Mouse (Mus musculus) limb, embryonic 11.5 days (tissue): ENCODE data around the gene Rnf145. TPM values are rescaled to one million over a fixed set of nuclear protein-coding genes. Genes with fewer than 3 reads are reported as not detected.

ENCODE experiments used
- ATAC-seq: fragments of 200-750 bp; cut with Nextera tagmentation; 2 replicates; pipeline ENCODE4 v1.8.0; 2017; ENCODE audit warnings: low read depth; ENCODE audit not compliant: insufficient number of reproducible peaks, low FRiP score, low TSS enrichment
- DNase-seq: peaks from one replicate; pipeline ENCODE4 v3.0.0-alpha.2; 2015; ENCODE audit warnings: low spot score
- H3K27ac ChIP-seq: fragments of 300-500 bp; sonication (generic); replicated peaks from 2 replicates; pipeline ENCODE4 v1.5.1; 2014; ENCODE audit warnings: low read depth, mild to moderate bottlenecking, low read length
- H3K27me3 ChIP-seq: fragments of 300-500 bp; sonication (generic); 2 replicates; pipeline ENCODE4 v1.6.1; 2014; ENCODE audit warnings: mild to moderate bottlenecking, low read length, mixed read lengths; ENCODE audit not compliant: control insufficient read depth, insufficient read depth
- H3K36me3 ChIP-seq: fragments of 300-500 bp; sonication (generic); 2 replicates; pipeline ENCODE4 v1.6.1; 2014; ENCODE audit warnings: mild to moderate bottlenecking, low read length, moderate library complexity, mixed read lengths; ENCODE audit not compliant: control insufficient read depth, insufficient read depth
- H3K4me1 ChIP-seq: fragments of 300-500 bp; sonication (generic); 2 replicates; pipeline ENCODE4 v1.6.1; 2014; ENCODE audit warnings: low read length, mixed read lengths; ENCODE audit not compliant: control insufficient read depth, insufficient read depth
- H3K4me2 ChIP-seq: fragments of 300-500 bp; sonication (generic); 2 replicates; pipeline ENCODE4 v1.6.1; 2014; ENCODE audit warnings: low read depth, mild to moderate bottlenecking, moderate library complexity; ENCODE audit not compliant: severe bottlenecking
- H3K4me3 ChIP-seq: fragments of 300-500 bp; sonication (generic); 2 replicates; pipeline ENCODE4 v1.5.1; 2014; ENCODE audit warnings: low read depth, low read length
- H3K9ac ChIP-seq: fragments of 300-500 bp; sonication (generic); 2 replicates; pipeline ENCODE4 v1.6.1; 2014; ENCODE audit warnings: mild to moderate bottlenecking, low read length
- H3K9me3 ChIP-seq: fragments of 300-500 bp; sonication (generic); 2 replicates; pipeline ENCODE4 v1.6.1; 2016; ENCODE audit warnings: low read length; ENCODE audit not compliant: control insufficient read depth
- WGBS: fragments of 180-500 bp; shearing (Covaris S2); extraction: QIAGEN DNeasy Blood & Tissue Kit; methylation state at CpG from one replicate; pipeline ENCODE4 v1.1.7; 2014; 5-methylcytosine and 5-hydroxymethylcytosine counted together
- polyA plus RNA-seq: library from polyadenylated mRNA; unstranded; fragments of >200 nt; fragmentation: Nextera tagmentation; extraction: Ambion mirVana; gene quantifications from 2 replicates; pipeline ENCODE4 v1.2.1, GENCODE M21; 2014

Gene Rnf145
- polyA plus RNA-seq, 1 experiment from 2014 or later: 96.1 TPM

GRCm38 (mm10) chr11:44543593-44543992 lies 24.8 kb downstream of the Rnf145 start:
- 77% methylated on average over 5 of the region's 5 CpGs for WGBS
- no peaks in the 10 kb centered on the region for H3K27me3 ChIP-seq
- peaks cover 12% of the 10 kb centered on the region for H3K36me3 ChIP-seq
- peaks cover 10% of the 10 kb centered on the region for H3K4me1 ChIP-seq
- DNase-seq: no peak
- no peak overlapping the region for H3K27ac ChIP-seq
- H3K4me3 ChIP-seq: no peak overlapping the region
- ATAC-seq: no peak
- no peaks in the 10 kb centered on the region for H3K9me3 ChIP-seq
- no peak overlapping the region for H3K4me2 ChIP-seq
- H3K9ac ChIP-seq: no peak overlapping the region

DNA sequence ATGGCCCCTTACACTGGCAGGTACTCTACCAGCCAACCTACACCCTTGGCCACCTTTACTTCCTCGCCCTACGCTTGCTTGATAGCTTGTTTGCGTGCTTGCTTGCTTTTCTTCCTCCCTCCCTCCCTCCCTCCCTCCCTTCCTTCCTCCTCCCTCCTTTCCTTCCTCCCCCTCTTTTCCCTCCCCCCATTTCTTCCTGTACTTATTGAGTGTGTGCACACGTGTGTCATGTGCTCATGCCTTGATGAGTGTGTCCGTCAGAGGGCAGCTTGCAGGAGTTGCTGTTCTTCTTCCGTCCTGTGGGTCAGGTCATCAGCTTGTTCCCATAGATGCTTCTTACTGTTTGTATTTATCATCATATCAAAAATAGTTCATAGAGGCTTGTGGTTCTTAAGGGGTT lies 25.2 kb downstream of the Rnf145 start:
- no peak overlapping the region for H3K4me3 ChIP-seq
- no peak overlapping the region for H3K27ac ChIP-seq
- DNase-seq (no peak), ATAC-seq (no peak)
- H3K9ac ChIP-seq: no peak overlapping the region
- H3K4me2 ChIP-seq: no peak overlapping the region
- no peaks in the 10 kb centered on the region for H3K27me3 ChIP-seq
- H3K36me3 ChIP-seq: peaks cover 14% of the 10 kb centered on the region
- 85% methylated on average over 6 of the region's 6 CpGs for WGBS
- peaks cover 8% of the 10 kb centered on the region for H3K4me1 ChIP-seq
- no peaks in the 10 kb centered on the region for H3K9me3 ChIP-seq

DNA sequence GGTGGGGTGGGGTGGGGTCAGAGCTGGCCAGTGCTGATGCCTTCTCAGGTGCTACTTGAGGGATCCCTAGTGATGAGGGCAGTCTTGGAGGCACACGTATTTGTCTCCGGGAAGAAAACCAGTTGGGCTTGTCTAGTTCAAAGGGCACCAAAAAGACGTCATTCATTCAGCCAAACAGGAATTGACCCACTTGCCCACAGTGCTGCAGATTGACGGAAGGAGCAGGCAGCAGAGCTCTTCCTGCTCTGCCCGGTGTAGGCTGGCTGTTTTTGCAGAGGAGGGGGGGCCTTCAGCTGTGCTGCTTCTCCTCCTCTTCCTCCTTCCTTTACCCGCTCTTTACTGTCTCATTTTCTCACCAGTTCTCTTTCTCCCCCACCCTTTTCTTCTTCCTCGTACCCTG lies 26.4 kb downstream of the Rnf145 start:
- no peak overlapping the region for H3K4me3 ChIP-seq
- DNase-seq (no peak), ATAC-seq (no peak)
- no peak overlapping the region for H3K4me2 ChIP-seq
- H3K27me3 ChIP-seq: no peaks in the 10 kb centered on the region
- no peak overlapping the region for H3K27ac ChIP-seq
- peaks cover 18% of the 10 kb centered on the region for H3K36me3 ChIP-seq
- no peaks in the 10 kb centered on the region for H3K9me3 ChIP-seq
- WGBS: 65% methylated on average over 7 of the region's 7 CpGs
- no peak overlapping the region for H3K9ac ChIP-seq
- H3K4me1 ChIP-seq: no peaks in the 10 kb centered on the region

DNA sequence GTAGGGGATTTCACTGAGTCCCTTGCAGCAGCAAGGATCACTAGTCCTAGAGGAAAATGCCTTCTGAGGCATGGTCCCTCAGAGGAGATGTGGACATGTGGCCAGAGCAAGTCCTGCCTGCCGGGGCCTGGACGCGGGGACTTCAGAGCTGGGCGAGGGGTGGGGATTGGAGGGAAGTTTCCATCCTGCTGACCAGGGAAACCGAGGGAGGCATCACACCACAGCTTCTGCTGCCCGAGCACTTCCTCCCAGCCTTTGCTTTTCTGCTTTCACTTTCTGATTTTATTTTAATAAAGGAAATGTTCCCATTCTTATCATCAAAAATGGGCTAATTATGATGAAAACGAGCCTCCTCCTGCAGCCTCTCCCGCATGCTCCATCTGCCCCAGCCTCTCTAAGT lies 27.5 kb downstream of the Rnf145 start:
- Histone ChIP-seq H3K4me3 (no peak overlapping the region), H3K27me3 (no peaks in the 10 kb centered on the region), H3K9ac (no peak overlapping the region), H3K4me2 (no peak overlapping the region), H3K9me3 (no peaks in the 10 kb centered on the region), H3K27ac (no peak overlapping the region), H3K36me3 (peaks cover 27% of the 10 kb centered on the region), H3K4me1 (no peaks in the 10 kb centered on the region)
- WGBS: 88% methylated on average over 8 of the region's 8 CpGs
- DNase-seq: no peak
- ATAC-seq: no peak

DNA sequence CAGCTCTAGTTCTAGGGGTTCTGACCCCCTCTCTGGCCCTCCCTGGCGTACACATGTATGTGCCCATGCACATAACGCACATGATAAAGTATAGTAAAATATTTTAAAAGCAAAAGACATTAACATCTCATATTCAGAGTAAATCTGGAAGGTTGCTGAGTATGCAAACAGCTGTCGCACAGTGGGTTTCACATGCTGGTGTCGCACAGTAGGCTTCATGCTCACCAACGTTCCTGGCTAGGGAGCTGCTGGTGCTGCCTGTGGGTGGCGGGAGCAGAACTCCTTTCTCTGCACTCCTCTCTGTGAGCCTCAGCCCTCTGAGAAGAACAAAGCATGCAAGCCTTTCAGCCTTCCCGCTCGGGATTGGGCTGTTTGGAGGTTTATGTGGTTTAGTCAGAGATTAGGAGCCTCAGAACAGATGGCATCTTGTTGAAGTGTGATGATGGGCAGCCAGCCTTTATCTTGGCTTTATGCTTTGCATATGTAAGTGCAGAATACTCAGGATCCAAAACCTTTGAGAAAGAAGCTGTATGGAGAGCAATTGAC lies 29.0 kb downstream of the Rnf145 start:
- no peaks in the 10 kb centered on the region for H3K27me3 ChIP-seq
- H3K4me3 ChIP-seq: no peak overlapping the region
- no peak overlapping the region for H3K4me2 ChIP-seq
- no peak for DNase-seq
- no peaks in the 10 kb centered on the region for H3K9me3 ChIP-seq
- no peak overlapping the region for H3K9ac ChIP-seq
- peaks cover 35% of the 10 kb centered on the region for H3K36me3 ChIP-seq
- ATAC-seq: no peak
- H3K4me1 ChIP-seq: no peaks in the 10 kb centered on the region
- H3K27ac ChIP-seq: no peak overlapping the region
- 85% methylated on average over 8 of the region's 8 CpGs for WGBS

GRCm38 (mm10) chr11:44548816-44549215 lies 30.1 kb downstream of the Rnf145 start:
- Histone ChIP-seq H3K4me1 (no peaks in the 10 kb centered on the region), H3K4me3 (no peak overlapping the region), H3K9me3 (no peaks in the 10 kb centered on the region), H3K36me3 (peaks cover 39% of the 10 kb centered on the region), H3K27ac (no peak overlapping the region), H3K4me2 (no peak overlapping the region), H3K27me3 (no peaks in the 10 kb centered on the region), H3K9ac (no peak overlapping the region)
- 97% methylated on average over 12 of the region's 12 CpGs for WGBS
- ATAC-seq: no peak
- no peak for DNase-seq

GRCm38 (mm10) chr11:44549511-44550278 lies 30.9 kb downstream of the Rnf145 start:
- no peak for DNase-seq
- no peak for ATAC-seq
- no peak overlapping the region for H3K9ac ChIP-seq
- no peaks in the 10 kb centered on the region for H3K27me3 ChIP-seq
- no peaks in the 10 kb centered on the region for H3K9me3 ChIP-seq
- no peak overlapping the region for H3K4me2 ChIP-seq
- no peak overlapping the region for H3K27ac ChIP-seq
- H3K36me3 ChIP-seq: peaks cover 39% of the 10 kb centered on the region
- no peak overlapping the region for H3K4me3 ChIP-seq
- WGBS: 91% methylated on average over 10 of the region's 10 CpGs
- H3K4me1 ChIP-seq: no peaks in the 10 kb centered on the region

- peaks cover 37% of the 10 kb centered on the region for H3K36me3 ChIP-seq
- WGBS: 91% methylated on average over 6 of the region's 6 CpGs
These were observed 32.2 kb downstream of the Rnf145 start for GRCm38 (mm10) chr11:44550996-44551395.

More at GRCm38 (mm10) chr11:44550996-44551395, 32.2 kb downstream of the Rnf145 start:
- no peak for ATAC-seq
- peak; percentile 32 for DNase-seq
- Histone ChIP-seq H3K4me2 (no peak overlapping the region), H3K27ac (no peak overlapping the region), H3K4me1 (no peaks in the 10 kb centered on the region), H3K27me3 (no peaks in the 10 kb centered on the region), H3K9me3 (no peaks in the 10 kb centered on the region), H3K4me3 (no peak overlapping the region), H3K9ac (no peak overlapping the region)
